Mouse (Mus musculus): ENCODE measurements around the gene Tmco1. TPM values are rescaled to one million over a fixed set of nuclear protein-coding genes. Genes with fewer than 3 reads are reported as not detected.

The Tmco1 gene
- polyA plus RNA-seq, 1 experiment from 2014 or later = 94.9 TPM

- Histone ChIP-seq H3K9me3 (ENCODE audit: control insufficient read depth, low read length) (no peaks in the 10 kb centered on the region), H3K27ac (ENCODE audit: low read depth) (no peak overlapping the region), H3K27me3 (replicated peaks; ENCODE audit: control insufficient read depth, insufficient read depth, low read length) (no peaks in the 10 kb centered on the region), H3K4me1 (replicated peaks; ENCODE audit: control insufficient read depth, insufficient read depth, low read length) (no peaks in the 10 kb centered on the region), H3K4me2 (ENCODE audit: low read length) (no peak overlapping the region), H3K36me3 (ENCODE audit: control insufficient read depth, insufficient read depth, low read length) (peaks cover 56% of the 10 kb centered on the region), H3K9ac (ENCODE audit: low read length) (no peak overlapping the region), H3K4me3 (ENCODE audit: low read depth, low read length) (no peak overlapping the region)
- WGBS = 88% methylated on average over 7 of the region's 7 CpGs
- no peak for ATAC-seq (replicated peaks; ENCODE audit: low FRiP score, low TSS enrichment, low read depth)
- DNase-seq (ENCODE audit: low spot score) = no peak
Measured at GRCm38 (mm10) chr1:167365808-167366207, 57.6 kb downstream of the Tmco1 start.

GRCm38 (mm10) chr1:167366621-167367020 is 58.4 kb downstream of the Tmco1 start:
- H3K36me3 ChIP-seq (ENCODE audit: control insufficient read depth, insufficient read depth, low read length) = peaks cover 51% of the 10 kb centered on the region
- 87% methylated on average over 6 of the region's 6 CpGs for WGBS
- no peak overlapping the region for H3K27ac ChIP-seq (ENCODE audit: low read depth)
- no peaks in the 10 kb centered on the region for H3K27me3 ChIP-seq (replicated peaks; ENCODE audit: control insufficient read depth, insufficient read depth, low read length)
- no peak overlapping the region for H3K4me2 ChIP-seq (ENCODE audit: low read length)
- no peak overlapping the region for H3K9ac ChIP-seq (ENCODE audit: low read length)
- H3K9me3 ChIP-seq (ENCODE audit: control insufficient read depth, low read length) = no peaks in the 10 kb centered on the region
- ATAC-seq (replicated peaks; ENCODE audit: low FRiP score, low TSS enrichment, low read depth) (no peak), DNase-seq (ENCODE audit: low spot score) (no peak)
- H3K4me1 ChIP-seq (replicated peaks; ENCODE audit: control insufficient read depth, insufficient read depth, low read length) = no peaks in the 10 kb centered on the region
- H3K4me3 ChIP-seq (ENCODE audit: low read depth, low read length) = no peak overlapping the region

- DNase-seq (ENCODE audit: low spot score) (no peak), ATAC-seq (replicated peaks; ENCODE audit: low FRiP score, low TSS enrichment, low read depth) (no peak)
- Histone ChIP-seq H3K9ac (ENCODE audit: low read length) (no peak overlapping the region), H3K36me3 (ENCODE audit: control insufficient read depth, insufficient read depth, low read length) (peaks cover 49% of the 10 kb centered on the region), H3K9me3 (ENCODE audit: control insufficient read depth, low read length) (no peaks in the 10 kb centered on the region), H3K27ac (ENCODE audit: low read depth) (no peak overlapping the region), H3K4me2 (ENCODE audit: low read length) (no peak overlapping the region), H3K4me1 (replicated peaks; ENCODE audit: control insufficient read depth, insufficient read depth, low read length) (no peaks in the 10 kb centered on the region), H3K4me3 (ENCODE audit: low read depth, low read length) (no peak overlapping the region), H3K27me3 (replicated peaks; ENCODE audit: control insufficient read depth, insufficient read depth, low read length) (no peaks in the 10 kb centered on the region)
- 80% methylated on average over 4 of the region's 4 CpGs for WGBS
Measured at GRCm38 (mm10) chr1:167368018-167368417, 59.8 kb downstream of the Tmco1 start.

- ATAC-seq (replicated peaks; ENCODE audit: low FRiP score, low TSS enrichment, low read depth) (no peak), DNase-seq (ENCODE audit: low spot score) (no peak)
Measured at GRCm38 (mm10) chr1:167368513-167368912, 60.3 kb downstream of the Tmco1 start.

GRCm38 (mm10) chr1:167369905-167370304 is 61.7 kb downstream of the Tmco1 start:
- Histone ChIP-seq H3K27me3 (replicated peaks; ENCODE audit: control insufficient read depth, insufficient read depth, low read length) (no peaks in the 10 kb centered on the region), H3K4me2 (ENCODE audit: low read length) (no peak overlapping the region), H3K4me1 (replicated peaks; ENCODE audit: control insufficient read depth, insufficient read depth, low read length) (0 out of 2 replicates have a peak, but pooled peaks cover 4% of the 10 kb centered on the region), H3K4me3 (ENCODE audit: low read depth, low read length) (no peak overlapping the region), H3K36me3 (ENCODE audit: control insufficient read depth, insufficient read depth, low read length) (peaks cover 46% of the 10 kb centered on the region), H3K9ac (ENCODE audit: low read length) (no peak overlapping the region), H3K9me3 (ENCODE audit: control insufficient read depth, low read length) (no peaks in the 10 kb centered on the region), H3K27ac (ENCODE audit: low read depth) (no peak overlapping the region)
- ATAC-seq (replicated peaks; ENCODE audit: low FRiP score, low TSS enrichment, low read depth) (peak; percentile 44), DNase-seq (ENCODE audit: low spot score) (peak; percentile 92)
- 12% methylated on average over 7 of the region's 7 CpGs for WGBS

More at GRCm38 (mm10) chr1:167368513-167368912, 60.3 kb downstream of the Tmco1 start:
- Histone ChIP-seq H3K9ac (ENCODE audit: low read length) (no peak overlapping the region), H3K4me1 (replicated peaks; ENCODE audit: control insufficient read depth, insufficient read depth, low read length) (no peaks in the 10 kb centered on the region), H3K27ac (ENCODE audit: low read depth) (no peak overlapping the region), H3K27me3 (replicated peaks; ENCODE audit: control insufficient read depth, insufficient read depth, low read length) (no peaks in the 10 kb centered on the region), H3K4me3 (ENCODE audit: low read depth, low read length) (no peak overlapping the region), H3K36me3 (ENCODE audit: control insufficient read depth, insufficient read depth, low read length) (peaks cover 51% of the 10 kb centered on the region), H3K4me2 (ENCODE audit: low read length) (no peak overlapping the region), H3K9me3 (ENCODE audit: control insufficient read depth, low read length) (no peaks in the 10 kb centered on the region)
- WGBS = 76% methylated on average over 7 of the region's 7 CpGs

GRCm38 (mm10) chr1:167372739-167373138 is 64.6 kb downstream of the Tmco1 start:
- Histone ChIP-seq H3K9me3 (ENCODE audit: control insufficient read depth, low read length) (no peaks in the 10 kb centered on the region), H3K4me2 (ENCODE audit: low read length) (no peak overlapping the region), H3K36me3 (ENCODE audit: control insufficient read depth, insufficient read depth, low read length) (peaks cover 33% of the 10 kb centered on the region), H3K4me1 (replicated peaks; ENCODE audit: control insufficient read depth, insufficient read depth, low read length) (0 out of 2 replicates have a peak, but pooled peaks cover 4% of the 10 kb centered on the region), H3K9ac (ENCODE audit: low read length) (no peak overlapping the region), H3K27me3 (replicated peaks; ENCODE audit: control insufficient read depth, insufficient read depth, low read length) (no peaks in the 10 kb centered on the region), H3K27ac (ENCODE audit: low read depth) (no peak overlapping the region), H3K4me3 (ENCODE audit: low read depth, low read length) (no peak overlapping the region)
- ATAC-seq (replicated peaks; ENCODE audit: low FRiP score, low TSS enrichment, low read depth) (no peak), DNase-seq (ENCODE audit: low spot score) (no peak)
- 94% methylated on average over 7 of the region's 7 CpGs for WGBS

- ATAC-seq (replicated peaks; ENCODE audit: low FRiP score, low TSS enrichment, low read depth) (peak; percentile 63), DNase-seq (ENCODE audit: low spot score) (peak; percentile 74)
- H3K4me3 ChIP-seq (ENCODE audit: low read depth, low read length) = no peak overlapping the region
- H3K4me1 ChIP-seq (replicated peaks; ENCODE audit: control insufficient read depth, insufficient read depth, low read length) = 0 out of 2 replicates have a peak, but pooled peaks cover 4% of the 10 kb centered on the region
- H3K27ac ChIP-seq (ENCODE audit: low read depth) = no peak overlapping the region
- H3K36me3 ChIP-seq (ENCODE audit: control insufficient read depth, insufficient read depth, low read length) = peaks cover 19% of the 10 kb centered on the region
- peak overlapping the region; percentile 20; the same call in 1 of the 2 replicates for H3K4me2 ChIP-seq (ENCODE audit: low read length)
- no peaks in the 10 kb centered on the region for H3K27me3 ChIP-seq (replicated peaks; ENCODE audit: control insufficient read depth, insufficient read depth, low read length)
- no peaks in the 10 kb centered on the region for H3K9me3 ChIP-seq (ENCODE audit: control insufficient read depth, low read length)
- H3K9ac ChIP-seq (ENCODE audit: low read length) = no peak overlapping the region
- WGBS = 24% methylated on average over 15 of the region's 15 CpGs
Measured at GRCm38 (mm10) chr1:167374003-167374784, 66.0 kb downstream of the Tmco1 start.

- H3K27me3 ChIP-seq (replicated peaks; ENCODE audit: control insufficient read depth, insufficient read depth, low read length) = no peaks in the 10 kb centered on the region
- WGBS = 51% methylated on average over 2 of the region's 2 CpGs
- H3K27ac ChIP-seq (ENCODE audit: low read depth) = no peak overlapping the region
- no peak overlapping the region for H3K9ac ChIP-seq (ENCODE audit: low read length)
- H3K4me3 ChIP-seq (ENCODE audit: low read depth, low read length) = no peak overlapping the region
- ATAC-seq (replicated peaks; ENCODE audit: low FRiP score, low TSS enrichment, low read depth) (no peak), DNase-seq (ENCODE audit: low spot score) (no peak)
- H3K4me1 ChIP-seq (replicated peaks; ENCODE audit: control insufficient read depth, insufficient read depth, low read length) = 0 out of 2 replicates have a peak, but pooled peaks cover 4% of the 10 kb centered on the region
- peak overlapping the region; percentile 20; the same call in 1 of the 2 replicates for H3K4me2 ChIP-seq (ENCODE audit: low read length)
- no peaks in the 10 kb centered on the region for H3K9me3 ChIP-seq (ENCODE audit: control insufficient read depth, low read length)
- H3K36me3 ChIP-seq (ENCODE audit: control insufficient read depth, insufficient read depth, low read length) = peaks cover 16% of the 10 kb centered on the region
Measured at GRCm38 (mm10) chr1:167374942-167375341, 66.8 kb downstream of the Tmco1 start.

- H3K27me3 ChIP-seq (replicated peaks; ENCODE audit: control insufficient read depth, insufficient read depth, low read length) = no peaks in the 10 kb centered on the region
- H3K9ac ChIP-seq (ENCODE audit: low read length) = no peak overlapping the region
- H3K4me1 ChIP-seq (replicated peaks; ENCODE audit: control insufficient read depth, insufficient read depth, low read length) = 0 out of 2 replicates have a peak, but pooled peaks cover 4% of the 10 kb centered on the region
- WGBS = 69% methylated on average over 6 of the region's 6 CpGs
- H3K9me3 ChIP-seq (ENCODE audit: control insufficient read depth, low read length) = no peaks in the 10 kb centered on the region
- DNase-seq (ENCODE audit: low spot score) (no peak), ATAC-seq (replicated peaks; ENCODE audit: low FRiP score, low TSS enrichment, low read depth) (no peak)
- H3K27ac ChIP-seq (ENCODE audit: low read depth) = no peak overlapping the region
- peaks cover 12% of the 10 kb centered on the region for H3K36me3 ChIP-seq (ENCODE audit: control insufficient read depth, insufficient read depth, low read length)
- no peak overlapping the region for H3K4me3 ChIP-seq (ENCODE audit: low read depth, low read length)
- H3K4me2 ChIP-seq (ENCODE audit: low read length) = no peak overlapping the region
Measured at GRCm38 (mm10) chr1:167378019-167378418, 69.8 kb downstream of the Tmco1 start.
